In genomic region chr17:66317156-66317555, GRCm38 (mm10) we compare ENCODE assay signal across 22 mouse cellular contexts.
"Had no signal": no experiment of that assay in that cellular context is flagged by ENCODE, and none has a peak within 500 bp of the region (broad histone marks: within the 10 kb centered on the region; RNA-seq: fewer than 3 reads in every experiment).

No protein-coding gene starts in this region.

- DNase-seq: gastrocnemius, postnatal 14 days; gastrocnemius, postnatal 36 days; heart, adult 18-20 months; heart, postnatal 14 days; heart, postnatal 36 days; kidney, adult 11 months; kidney, adult 2 months; kidney, adult 9 months; kidney, postnatal 14 days; kidney, postnatal 36 days; layer of hippocampus, adult 9-11 months; left cerebral cortex, postnatal 4 days had no signal

- H3K4me3 ChIP-seq: heart, embryonic 10.5 days; heart, embryonic 13.5 days; heart, embryonic 15.5 days; hindbrain, embryonic 13.5 days; hindbrain, embryonic 15.5 days; kidney, embryonic 15.5 days; left cerebral cortex, adult 2 months; limb, embryonic 13.5 days; limb, embryonic 15.5 days; liver, embryonic 12.5 days had no signal

- H3K4me1 ChIP-seq: liver, embryonic 12.5 days had no signal

- H3K36me3 ChIP-seq: heart, embryonic 10.5 days; heart, embryonic 13.5 days; heart, embryonic 15.5 days; hindbrain, embryonic 13.5 days; hindbrain, embryonic 15.5 days; kidney, embryonic 15.5 days; limb, embryonic 13.5 days; limb, embryonic 15.5 days; liver, embryonic 12.5 days had no signal

- H3K27me3 ChIP-seq: heart, embryonic 13.5 days; heart, embryonic 15.5 days; hindbrain, embryonic 13.5 days; hindbrain, embryonic 15.5 days; kidney, embryonic 15.5 days; limb, embryonic 13.5 days; limb, embryonic 15.5 days; liver, embryonic 12.5 days had no signal

- H3K9me3 ChIP-seq: heart, embryonic 10.5 days; heart, embryonic 13.5 days; heart, embryonic 15.5 days; hindbrain, embryonic 13.5 days; hindbrain, embryonic 15.5 days; kidney, embryonic 15.5 days; limb, embryonic 13.5 days; limb, embryonic 15.5 days; liver, embryonic 12.5 days had no signal
